Mouse (Mus musculus) thymus, postnatal 25 days (tissue): ENCODE measurements around the gene Ptk7.
"Not testable (repeated sequence)": the region's sequence is repeated elsewhere in the genome, so short reads cannot be mapped to it uniquely, and the experiment has no call there.

Experiments used
- DNase-seq: peaks from one replicate; pipeline ENCODE4 v3.0.0; 2022

Ptk7 gene

DNA sequence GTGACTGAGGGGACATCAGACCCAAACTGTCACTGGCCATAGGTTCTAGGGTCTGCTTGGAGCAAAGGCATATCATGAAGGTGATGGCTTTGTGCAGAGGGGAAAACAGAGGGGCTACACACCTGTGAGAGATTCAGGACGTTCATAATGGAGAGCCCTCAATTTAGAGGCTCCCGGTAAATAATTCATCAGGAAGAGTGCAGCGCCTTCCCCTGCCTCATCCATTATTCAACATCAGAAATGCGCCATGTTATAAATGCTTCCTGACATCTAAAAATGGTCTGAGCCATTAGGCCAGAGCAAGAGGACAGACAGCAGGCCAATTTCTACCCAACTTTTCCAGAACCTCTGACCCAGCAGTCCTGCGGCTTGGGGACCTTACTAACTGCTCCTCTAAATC, 24.2 kb downstream of the Ptk7 start:
- DNase-seq, result no peak

DNA sequence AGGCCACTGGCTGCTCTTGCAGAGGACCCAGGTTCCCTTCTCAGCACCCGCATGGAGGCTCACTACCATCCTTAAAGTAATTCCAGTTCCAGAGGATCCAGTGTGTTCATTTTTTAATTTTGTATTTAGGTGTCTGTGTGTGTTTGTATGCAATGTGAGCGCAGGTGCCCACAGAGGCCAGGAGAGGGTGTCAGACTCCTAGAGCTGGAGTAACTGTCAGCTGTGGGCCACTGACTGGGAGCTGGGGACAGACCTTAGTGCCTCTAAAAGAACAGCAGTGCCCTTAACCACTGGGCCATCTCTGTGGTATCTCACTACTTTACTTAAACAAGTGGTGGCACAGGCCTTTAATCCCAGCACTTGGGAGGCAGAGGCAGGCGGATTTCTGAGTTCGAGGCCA, 26.1 kb downstream of the Ptk7 start:
- DNase-seq, result no peak

DNA sequence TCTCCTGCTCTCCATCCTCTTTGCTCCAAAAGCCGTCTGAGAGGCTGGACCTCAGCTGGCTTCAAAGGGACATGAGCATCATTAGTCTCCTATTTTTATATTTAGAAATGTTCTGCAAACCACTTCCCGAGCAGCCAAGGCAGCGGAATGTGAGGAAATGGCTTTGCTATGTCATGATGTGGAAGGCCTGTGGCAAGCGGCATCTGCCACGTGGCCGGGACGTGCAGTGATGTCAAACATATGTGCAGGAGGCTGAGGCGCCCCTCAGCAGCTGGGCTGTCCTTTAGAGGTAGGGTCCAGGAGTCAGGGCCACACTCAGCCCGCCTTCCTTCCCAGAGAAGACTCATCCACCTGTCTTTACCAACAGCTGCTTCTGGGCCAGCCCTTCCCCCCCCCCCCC, 27.1 kb downstream of the Ptk7 start:
- no peak for DNase-seq

DNA sequence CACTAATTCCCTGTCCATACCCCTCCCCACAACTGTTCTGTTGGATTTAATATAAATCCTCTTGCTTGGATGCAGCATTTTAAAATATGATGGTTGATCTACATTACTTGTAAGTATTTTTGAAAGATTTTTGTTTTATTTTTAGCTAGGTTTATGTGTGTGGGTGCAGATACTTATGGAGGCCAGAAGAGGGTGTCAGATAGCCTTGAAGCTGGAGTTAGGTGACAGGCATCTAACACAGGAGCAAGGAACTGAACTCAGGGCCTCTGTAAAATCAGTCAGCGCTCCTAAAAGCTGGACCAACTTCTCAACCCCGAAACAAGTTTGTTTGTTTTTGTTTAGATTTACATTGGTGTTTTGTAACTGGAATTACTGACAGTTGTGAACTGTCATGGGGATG, 28.7 kb downstream of the Ptk7 start:
- no peak for DNase-seq

DNA sequence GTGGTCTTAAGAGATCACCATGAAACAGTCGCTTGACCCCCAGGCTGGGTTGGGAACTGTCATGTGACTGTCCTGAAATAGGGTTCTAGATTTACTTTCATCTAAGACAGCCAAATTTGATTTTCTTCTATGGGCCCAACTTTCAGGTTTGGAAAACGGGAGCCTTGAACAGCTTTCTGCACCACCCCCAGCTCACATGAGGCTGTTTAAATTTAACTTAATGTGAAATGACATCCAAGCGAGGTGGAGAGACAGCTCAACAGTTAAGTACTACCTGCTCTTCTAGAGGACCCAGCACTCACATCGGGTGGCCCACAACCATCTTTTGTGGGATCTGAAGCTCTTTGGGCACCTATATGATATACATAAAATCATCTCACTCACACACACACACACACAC, 30.3 kb downstream of the Ptk7 start:
- no peak for DNase-seq

DNA sequence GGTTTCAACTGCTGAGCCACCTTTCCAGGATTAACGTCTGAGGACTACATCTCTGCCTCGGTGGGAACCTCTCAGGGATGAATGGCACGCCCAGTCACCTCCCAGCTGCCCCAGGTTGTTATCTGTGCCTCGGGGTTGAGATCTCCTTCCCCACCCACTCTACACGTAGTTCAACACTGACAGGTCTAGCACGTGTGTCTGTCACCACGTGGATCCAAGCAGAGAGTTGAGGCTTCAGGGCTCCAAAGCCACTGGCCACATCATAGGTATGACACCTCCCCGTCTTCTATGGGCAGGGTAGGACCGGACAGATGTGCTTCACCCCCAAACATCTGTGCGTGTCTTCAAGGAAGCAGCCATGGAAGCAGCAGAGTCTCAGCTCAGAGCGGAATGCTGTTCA, 31.3 kb downstream of the Ptk7 start:
- no peak for DNase-seq

DNA sequence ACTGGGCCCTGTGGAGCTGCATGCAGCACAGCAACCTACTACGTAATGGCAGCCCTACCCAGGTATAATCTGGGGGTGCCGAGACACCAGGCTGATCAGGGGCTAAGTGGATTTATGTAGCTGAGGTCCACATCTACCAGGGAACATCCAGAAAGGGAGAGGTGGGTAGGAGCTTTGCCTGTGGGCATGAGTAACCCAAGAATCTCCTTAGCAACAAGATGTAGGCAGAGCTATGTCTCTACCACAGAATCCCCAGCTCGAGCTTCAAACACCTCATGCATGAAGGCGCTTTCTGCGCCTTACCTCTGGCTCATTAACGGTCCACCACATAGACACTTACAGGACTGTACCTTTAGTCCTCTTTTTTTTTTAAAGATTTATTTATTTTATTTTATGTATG, 34.0 kb downstream of the Ptk7 start:
- DNase-seq, result no peak

DNA sequence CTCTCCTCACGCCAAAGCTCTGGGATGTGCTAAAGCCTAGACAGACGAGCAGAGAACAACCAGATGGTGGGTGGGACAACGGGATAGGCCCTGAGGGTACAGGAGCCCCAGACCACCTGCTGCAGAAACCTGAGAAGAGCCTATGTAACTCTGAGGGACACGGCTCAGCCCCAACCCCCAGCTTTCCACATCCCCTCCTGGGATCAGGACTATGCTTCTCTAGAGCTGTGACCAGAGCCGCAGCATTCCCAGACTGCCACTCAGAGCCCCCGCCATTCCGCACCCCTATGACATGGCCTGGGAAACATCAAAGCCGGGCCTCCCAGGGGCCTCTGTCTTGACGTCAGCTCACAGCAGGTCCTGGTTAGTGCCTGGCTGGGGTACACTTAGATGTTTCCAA, 34.7 kb downstream of the Ptk7 start:
- no peak for DNase-seq

DNA sequence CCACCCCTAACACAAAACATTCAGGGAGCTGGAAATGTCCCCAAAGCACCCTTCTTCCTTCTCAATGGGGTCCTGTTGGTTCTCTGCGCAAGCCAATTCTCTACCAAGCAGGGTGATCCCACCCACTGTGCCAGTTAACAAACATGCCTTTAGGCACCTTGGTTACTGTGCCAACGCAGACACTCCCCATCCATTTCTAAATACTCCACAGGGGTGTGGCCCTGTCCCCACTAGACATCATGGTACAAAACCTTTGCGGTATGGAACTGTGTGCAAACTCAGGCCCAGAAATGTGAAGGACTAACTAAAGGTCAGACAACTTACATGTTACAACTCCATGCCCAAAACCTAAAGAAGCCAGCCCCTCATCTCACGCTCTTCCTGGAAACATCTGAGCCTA, 36.2 kb downstream of the Ptk7 start:
- no peak for DNase-seq

DNA sequence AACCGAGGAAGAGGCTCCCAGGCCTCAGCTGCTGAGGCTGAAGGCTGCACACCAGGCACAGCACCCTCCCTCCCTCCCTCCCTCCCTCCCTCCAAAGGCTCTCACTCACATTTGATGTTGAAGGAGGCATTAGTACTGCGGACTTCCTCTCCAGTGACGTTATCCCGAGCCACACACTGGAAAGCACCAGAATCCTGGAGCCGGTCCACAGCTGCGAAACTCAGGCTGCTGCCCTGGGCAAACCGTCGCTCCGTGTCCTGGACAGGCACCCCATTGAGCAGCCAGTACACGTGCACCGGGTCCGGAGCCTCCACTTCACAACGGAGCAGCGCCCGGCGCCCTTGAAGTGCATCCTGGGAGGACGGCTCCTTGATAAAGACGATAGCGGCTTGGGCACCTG, 37.9 kb downstream of the Ptk7 start:
- DNase-seq, result no peak

DNA sequence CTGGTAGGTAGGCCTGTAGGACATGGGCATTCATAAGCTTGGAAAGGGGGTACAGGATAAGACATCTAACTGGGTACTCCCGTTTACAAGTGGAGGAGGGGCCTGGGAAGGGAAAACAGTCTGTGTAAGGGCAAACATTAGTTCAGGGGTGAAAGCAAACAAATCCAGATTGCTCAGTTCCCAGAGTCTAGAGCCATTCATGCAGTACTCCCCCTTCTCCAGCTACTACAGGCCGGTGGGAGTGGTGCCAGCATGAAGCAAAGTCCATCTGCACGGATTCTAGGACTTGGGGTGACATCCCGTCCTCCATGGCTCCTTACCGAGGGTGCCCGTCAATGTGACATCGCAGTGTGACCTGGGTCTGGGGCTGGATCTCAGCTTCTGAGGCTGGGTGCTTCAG, 38.9 kb downstream of the Ptk7 start:
- no peak for DNase-seq

DNA sequence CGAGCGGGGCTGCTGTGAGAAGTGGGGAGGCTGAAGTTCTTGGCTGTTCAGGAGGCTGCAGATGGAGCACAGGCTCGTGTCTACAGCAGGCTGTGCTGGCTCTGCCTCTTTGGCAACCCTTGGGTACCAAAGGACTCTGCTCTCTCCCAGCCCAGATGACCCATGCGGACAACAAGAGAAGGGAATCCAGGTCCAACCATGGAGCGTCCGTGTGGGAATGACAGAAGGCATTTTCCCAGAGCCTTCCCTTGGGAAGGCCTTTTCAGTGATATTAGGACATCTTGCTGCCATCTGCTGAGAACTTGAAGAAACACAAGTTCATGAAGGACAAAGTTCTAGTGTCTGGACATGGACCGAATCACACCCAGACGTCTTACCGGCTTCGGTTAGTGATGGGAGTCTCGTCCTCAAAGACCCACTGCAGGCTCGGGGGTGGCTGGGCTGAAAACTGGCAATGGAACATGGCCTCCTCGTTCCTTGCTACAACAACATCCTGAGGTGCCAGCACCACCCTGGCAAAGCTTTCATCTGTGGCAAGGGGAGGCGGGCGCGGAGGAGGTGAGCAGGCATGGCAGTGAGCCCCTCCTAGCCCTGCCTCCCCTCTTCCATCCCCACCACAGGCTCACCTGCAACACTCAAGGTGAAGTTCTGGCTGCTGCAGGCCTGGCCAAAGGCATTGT, 39.5 kb downstream of the Ptk7 start:
- no peak for DNase-seq

DNA sequence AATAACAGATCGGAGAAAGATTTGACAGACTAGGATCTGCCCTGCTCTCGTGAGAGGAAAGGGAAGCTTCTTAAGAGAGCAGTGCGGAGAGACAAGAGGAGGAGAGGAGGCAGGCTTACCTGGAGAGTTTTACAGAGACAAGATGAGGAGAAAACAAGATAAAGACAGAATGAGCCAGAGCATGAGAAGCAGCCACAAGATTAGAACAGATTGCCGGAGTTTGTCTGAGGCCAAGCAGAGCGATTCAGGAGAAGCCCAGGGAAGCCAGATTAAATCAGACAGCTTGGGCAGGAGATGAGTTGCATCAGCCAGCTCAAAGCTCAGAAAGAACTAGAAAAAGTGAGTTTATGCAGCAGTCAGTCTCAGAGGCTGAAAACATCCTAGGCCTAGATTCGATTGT, 40.4 kb downstream of the Ptk7 start:
- DNase-seq, result no peak

DNA sequence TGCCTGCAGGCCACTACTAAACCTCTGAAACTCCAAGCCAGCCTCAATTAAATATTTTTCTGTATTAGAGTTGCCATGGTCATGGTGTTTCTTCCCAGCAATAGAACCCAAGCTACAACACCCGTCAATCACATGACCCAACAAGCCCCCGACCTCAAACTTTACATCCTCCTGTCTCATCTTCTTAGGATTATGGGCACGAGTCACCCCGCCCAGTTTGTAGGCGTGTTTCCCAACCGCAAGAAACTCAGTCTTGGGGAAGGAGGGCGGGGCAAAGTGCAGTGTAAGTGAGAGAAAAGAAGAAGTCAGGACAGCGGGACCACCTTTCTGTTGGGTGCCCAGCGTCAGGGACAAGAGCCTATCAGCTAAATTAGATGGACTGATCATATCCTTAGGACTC, 41.1 kb downstream of the Ptk7 start:
- peak; percentile 21 for DNase-seq

DNA sequence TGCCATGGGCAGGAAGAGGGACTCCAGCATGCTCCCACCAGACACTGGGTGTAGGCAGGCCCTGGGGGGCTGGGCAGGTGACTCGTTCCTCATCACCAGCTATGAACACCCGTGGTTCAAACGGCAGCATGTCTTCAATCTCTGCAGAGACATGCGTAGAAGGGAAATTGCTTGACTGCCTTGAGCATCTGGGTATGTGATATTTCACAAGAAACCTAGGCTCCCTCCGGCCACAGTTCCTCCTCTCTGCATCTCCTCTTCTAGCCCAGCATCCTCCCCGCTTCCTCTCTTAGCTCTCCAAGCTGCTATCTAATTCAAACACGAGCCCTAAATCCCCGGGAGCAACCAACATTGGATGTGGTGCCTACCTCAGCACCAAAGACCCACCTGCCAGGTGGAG, 43.0 kb downstream of the Ptk7 start:
- no peak for DNase-seq

DNA sequence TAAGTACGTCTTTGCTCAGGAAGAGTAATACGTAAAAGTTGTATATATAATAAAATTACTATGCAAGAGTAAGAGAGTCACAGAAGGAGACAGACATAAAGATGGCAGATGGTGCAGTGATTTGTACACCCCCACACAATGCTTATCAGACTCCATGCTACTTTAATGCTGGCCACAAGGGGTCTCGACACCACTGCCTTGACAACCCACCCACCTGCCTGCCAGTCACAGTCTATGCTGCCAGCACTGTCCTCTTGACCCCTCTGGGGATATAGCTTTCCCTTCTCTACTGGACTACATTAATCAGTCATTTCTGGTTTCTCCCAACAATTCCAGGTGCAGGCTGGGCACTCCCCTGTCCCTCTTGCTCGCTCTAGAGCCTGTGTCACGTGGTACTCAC, 50.7 kb downstream of the Ptk7 start:
- DNase-seq, result no peak

DNA sequence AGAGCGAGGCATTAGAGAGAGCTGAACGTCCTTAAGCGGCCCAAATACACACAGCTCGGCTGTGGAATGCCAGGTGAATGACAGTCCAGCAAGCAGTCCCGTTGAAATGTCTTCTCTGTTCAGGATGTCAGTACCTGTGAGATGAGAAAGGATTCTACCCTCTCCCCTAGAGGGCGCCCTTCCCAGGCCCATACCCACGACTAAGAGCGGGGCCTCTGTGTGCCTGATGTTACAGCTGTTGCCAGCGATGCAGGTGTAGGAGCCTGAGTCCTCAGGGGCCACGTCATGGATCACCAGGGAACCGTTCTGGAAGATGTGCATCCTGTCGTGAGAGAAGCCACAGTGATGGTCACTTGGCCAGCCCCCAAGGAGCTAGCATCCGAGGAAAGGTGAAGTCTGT, 53.2 kb downstream of the Ptk7 start:
- DNase-seq, result peak; percentile 47

DNA sequence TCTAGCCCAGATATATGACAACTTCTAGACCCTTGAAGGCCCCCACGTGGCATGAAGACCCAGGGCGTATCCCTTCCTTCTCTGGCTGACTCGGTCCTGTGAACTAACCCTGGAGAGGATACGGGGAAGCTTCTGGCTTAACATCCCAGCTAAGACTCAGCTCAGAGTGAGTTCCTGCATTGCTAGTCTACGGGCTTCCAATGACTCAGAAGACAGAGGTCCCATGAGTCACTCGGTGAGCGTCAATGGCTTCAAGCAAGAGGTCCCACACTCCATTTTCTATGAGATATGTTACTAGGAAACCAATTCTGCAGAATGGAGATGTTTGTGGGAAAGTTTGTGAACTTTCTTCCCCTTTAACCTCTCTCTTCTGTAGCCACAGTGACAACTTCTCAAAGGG, 54.8 kb downstream of the Ptk7 start:
- DNase-seq, result no peak

DNA sequence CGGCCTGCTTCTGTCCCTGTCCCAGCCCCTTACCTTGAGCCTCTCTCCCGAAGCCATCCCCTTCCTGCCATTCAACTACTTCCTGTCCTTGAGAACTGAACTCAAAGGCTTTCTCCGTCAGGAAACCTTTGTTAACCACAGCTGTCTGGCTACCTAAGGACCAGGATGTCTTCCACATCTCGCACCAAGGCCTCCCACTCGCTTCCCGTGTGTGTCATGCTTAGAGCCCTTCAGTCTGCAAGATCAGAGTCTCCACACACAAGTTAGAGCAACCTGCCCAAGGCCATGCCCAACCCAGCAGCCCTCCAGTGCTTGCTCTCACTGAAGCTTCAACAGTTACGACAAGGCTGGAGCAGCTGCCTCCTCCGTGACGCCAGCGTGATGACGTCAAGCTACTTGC, 58.3 kb downstream of the Ptk7 start:
- DNase-seq, result no peak

DNA sequence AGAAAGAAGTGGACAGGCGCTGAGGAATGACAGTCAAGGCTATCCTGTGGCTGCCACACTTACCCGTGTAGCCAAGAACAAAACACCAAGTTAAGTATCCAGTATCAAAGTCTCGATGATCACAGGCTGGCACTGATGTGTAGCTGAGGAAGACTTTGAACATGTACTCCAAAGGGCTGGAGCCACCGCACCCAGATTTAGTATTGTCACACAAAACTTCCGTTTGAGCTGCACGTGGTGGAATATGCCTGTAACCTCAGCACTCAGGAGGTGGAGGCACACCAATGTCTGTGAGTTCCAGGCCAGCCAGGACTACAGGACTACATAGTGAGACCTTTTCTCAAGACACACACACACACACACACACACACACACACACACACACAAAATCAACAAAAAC, 70.2 kb downstream of the Ptk7 start:
- no peak for DNase-seq

DNA sequence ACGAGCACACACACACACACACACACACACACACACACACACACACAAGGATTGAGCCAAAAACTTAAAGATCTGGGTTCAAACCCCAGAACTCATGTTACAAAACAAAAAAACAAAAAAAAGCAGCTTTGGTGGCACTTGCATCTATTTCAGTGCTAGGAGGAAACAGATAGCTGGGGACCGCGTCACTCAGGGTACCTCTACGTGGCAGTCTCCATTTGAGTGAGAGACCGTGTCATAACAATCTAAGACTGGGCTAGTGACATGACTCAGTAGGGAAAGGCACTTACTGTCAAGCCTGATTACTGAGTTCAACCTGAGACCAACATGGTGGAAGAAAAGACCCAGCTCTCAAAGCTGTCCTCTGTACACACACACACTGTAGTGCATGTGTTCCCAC, 71.2 kb downstream of the Ptk7 start:
- DNase-seq, result no peak

DNA sequence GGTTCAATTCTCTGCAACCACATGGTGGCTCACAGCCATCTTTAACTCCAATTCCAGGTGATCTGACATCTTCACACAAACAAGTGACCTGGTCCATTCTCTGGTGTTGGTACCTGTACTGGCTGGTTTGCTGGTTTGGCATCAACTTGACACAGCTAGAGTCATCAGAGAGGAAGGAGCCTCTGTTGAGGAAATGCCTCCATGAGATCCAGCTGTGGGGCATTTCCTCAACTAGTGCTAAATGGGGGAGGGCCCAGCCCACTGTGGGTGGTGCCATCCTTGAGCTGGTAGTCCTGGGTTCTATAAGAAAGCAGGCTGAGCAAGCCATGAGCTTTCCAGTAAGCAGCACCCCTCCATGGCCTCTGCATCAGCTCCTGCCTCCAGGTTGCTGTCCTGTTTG, 72.0 kb downstream of the Ptk7 start:
- not testable (repeated sequence) for DNase-seq

DNA sequence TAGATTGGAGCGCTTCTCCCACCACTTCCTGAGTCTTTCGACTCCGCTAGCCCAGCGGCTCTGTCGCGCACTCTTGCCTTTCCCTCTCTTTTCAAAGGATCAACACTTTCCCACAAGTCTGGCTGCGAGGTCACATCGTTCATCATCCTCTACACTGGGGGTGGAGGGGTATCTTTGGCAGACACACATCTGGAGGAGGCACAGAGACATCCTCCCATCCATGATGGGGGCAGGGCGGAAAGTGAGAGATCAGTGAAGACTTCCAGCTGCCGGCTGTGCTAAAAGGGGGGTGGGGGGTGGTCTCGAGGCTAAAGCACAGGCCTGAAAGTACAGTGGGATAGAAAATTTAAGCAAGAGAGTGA, 72.7 kb downstream of the Ptk7 start:
- peak; percentile 58 for DNase-seq

DNA sequence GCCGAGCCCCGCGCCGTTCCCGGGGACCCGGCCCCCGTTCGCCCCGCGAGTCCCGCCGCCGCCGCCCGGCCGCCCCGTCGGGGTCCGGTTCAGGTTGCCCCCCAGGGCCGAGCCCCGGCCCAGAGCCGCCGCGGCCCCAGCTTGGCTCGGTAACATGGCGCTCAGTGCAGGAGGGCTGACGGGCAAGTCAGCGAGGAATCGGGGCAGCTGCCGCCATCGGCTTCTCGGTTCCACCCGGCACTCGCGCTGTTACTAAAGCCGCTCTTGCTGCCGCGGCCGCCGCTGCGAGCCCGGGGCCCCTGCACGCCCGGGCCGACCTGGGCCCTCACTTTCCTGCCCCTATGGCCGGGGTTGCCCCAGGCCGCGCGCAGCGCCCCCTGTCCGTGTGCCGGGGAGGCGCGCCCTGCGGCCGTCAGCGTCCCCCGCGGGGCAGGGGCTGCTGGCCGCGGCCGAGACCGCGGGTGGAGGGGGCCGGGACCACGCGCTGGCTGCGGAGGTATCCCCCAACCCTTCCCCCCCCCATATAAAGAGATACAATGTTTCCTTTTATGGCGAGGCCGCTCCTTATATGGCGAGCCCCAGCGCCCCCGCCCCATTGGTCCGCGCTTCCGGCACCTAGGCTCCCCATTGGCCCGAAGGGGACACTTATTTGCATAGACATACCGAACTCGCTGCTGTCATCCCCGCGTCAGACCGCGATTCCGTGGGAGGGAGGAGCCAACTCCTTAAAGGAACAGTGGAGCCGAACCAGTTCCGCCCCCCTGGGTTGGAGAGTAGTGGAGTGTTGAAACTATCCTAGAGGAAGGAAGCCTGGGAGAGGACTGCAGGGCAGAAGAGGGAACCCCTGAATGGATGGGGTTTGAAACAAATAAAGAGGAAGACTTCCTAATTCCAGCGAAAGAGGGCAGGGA, 73.4 kb downstream of the Ptk7 start, which contains the start of gene Srf:
TSS of gene Srf (minus strand) at position 503 of the 911 bp plus-strand sequence.
- peak; percentile 94 for DNase-seq
